Mouse (Mus musculus): Measurements from ENCODE around the gene Dnm3. TPM values are rescaled to one million over a fixed set of nuclear protein-coding genes. Genes with fewer than 3 reads are reported as not detected.

The Dnm3 gene
- under 1 TPM; 0.32 to 0.33 TPM for total RNA-seq (2023)

DNA sequence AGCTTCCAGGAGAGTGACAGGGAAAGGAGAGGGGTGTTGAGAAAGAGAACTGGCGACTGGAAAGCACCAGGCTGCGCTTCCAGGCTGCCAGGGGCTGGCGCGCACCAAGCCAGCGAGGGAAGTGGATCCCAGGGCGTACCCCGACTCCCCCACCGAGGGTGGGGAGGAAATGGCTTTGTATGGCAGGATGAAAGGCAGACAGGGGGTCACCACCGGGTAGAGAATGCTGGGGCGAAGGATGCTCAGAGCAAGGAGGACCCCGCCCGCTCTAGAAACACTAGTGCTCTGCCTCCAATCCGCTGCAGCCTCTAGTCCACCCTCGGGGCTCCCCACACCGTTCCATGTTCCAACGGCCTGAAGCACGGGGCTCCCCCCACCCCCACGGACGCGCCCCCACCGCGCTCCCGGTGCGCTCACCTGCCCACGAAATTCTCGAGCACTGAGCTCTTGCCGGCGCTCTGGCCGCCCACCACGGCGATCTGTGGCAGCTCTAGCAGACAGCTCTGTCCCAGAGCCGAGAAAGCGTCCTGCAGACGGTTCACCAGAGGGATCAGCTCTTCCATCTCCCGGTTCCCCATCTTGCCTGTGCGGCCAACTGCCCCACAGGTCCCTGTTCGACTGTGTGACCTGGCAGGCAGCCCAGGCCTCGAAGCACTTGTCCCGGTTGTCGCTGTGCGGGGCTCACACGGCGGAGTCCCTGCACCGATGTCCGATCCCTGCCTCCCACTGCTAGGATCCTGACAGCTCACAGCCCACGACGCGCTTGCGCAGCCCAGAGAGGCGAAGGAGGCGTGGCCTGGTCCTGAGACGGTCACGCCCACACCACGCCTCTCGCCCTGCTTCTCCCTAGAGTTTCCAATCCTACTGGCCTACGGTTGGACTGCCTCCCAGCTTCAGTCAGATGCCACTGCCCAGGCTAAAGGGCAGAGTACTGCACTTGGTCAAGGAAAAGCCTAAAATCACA, at the start of gene Dnm3:
TSS of gene Dnm3 (minus strand) at position 789 of the 964 bp plus-strand sequence.

DNA sequence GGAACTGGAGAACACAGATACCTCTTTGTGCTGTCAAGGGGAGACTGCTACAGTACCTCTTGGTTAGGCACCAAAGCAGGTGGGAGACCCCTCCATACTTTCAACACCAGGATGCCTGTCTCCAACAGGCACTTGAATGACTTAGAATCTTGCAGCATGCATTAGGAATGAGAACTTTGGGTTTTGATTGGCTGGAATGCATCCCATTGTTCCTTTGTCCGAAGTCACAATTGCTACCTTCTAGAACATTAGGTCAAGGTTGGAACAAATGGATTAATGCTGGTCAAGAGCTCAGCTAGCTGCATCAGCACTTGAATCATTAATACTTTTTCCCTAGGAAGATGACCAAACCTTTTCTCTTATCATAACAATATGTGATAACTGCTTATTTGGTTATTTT, 498.3 kb downstream of the Dnm3 start, which contains the start of gene 4930558K02Rik:
TSS of gene 4930558K02Rik (minus strand) at position 101 of the 400 bp plus-strand sequence.

DNA sequence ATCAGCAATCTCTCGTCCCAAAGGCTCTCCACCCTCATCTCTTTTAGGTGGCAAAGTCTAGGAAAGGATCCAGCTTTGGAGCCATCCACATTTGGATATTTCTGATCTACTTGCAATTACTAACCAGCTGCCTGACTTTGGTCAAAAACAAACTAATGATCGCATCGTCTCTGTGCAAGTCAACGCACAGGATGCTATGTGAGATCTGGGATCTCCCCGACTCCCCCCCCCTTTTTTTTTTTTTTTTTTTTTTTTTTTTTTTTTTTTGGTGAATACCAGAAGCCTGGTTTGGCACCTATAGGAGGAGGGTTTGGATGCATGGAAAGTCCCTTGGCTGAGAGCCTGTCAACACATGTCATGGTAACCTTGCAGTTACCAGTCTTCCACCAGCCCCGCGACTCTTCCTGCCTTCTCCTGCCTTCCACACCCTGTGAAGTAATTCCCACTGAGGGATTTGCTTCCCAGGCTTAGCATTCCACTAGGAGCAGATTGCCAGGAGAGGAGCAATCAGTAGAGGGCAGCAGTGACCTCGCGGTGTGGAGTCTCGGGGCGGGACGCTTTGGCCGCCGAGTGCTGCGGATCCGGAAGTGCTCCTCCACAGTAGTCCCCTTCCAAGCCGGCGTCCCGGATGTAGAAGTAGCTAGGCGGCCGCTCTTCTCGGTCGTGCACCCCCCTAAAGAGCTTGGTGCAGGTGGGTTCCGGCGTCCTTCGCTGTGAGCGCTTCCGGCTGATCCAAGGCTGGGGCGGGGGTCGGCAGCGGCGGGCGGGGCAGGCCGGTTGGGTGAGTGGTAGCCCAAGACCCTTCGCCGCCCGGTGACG, 509.0 kb downstream of the Dnm3 start, which contains the start of gene Pigc:
TSS of gene Pigc (plus strand) at position 598 of the 819 bp plus-strand sequence.

Other genes with a start within 250 kb of the Dnm3 start
- gene Mettl13, start 70.5 kb upstream of the Dnm3 start, total RNA-seq (2023): 10 to 100 TPM; 12.5 to 14.2 TPM
- 10 to 100 TPM; 60.2 to 66.1 TPM for gene Vamp4, start 92.5 kb upstream of the Dnm3 start, total RNA-seq (2023)
- not detected for gene Myoc, start 161.1 kb upstream of the Dnm3 start, total RNA-seq (2023)
- not detected for gene Myocos, start 180.2 kb upstream of the Dnm3 start, total RNA-seq (2023)